Mouse (Mus musculus) left cerebral cortex, adult 9 months (tissue): Measurements from ENCODE around the gene Dzip1l.

Experiments used
- DNase-seq, 2 experiments: peaks; one replicate each; pipeline ENCODE4 v3.0.0; 2022; ENCODE audit warnings: low spot score in 2 of 2

The Dzip1l gene

GRCm38 (mm10) chr9:99660756-99661155, 31.5 kb downstream of the Dzip1l start:
- no peak for DNase-seq

- no peak for DNase-seq
Measured at GRCm38 (mm10) chr9:99661606-99662166, 32.4 kb downstream of the Dzip1l start.

- DNase-seq, result peak in 1 of 2 experiments; percentile 74
Measured at GRCm38 (mm10) chr9:99662406-99662805, 33.1 kb downstream of the Dzip1l start.

GRCm38 (mm10) chr9:99662887-99663286, 33.6 kb downstream of the Dzip1l start:
- no peak for DNase-seq

- no peak for DNase-seq
Measured at GRCm38 (mm10) chr9:99667596-99667995, 38.3 kb downstream of the Dzip1l start.

GRCm38 (mm10) chr9:99671603-99672002, 42.3 kb downstream of the Dzip1l start:
- no peak for DNase-seq

GRCm38 (mm10) chr9:99675714-99676113, 46.4 kb downstream of the Dzip1l start:
- DNase-seq, result no peak

- peak in 1 of 2 experiments; percentile 64 for DNase-seq
Measured at GRCm38 (mm10) chr9:99681980-99682570, 52.8 kb downstream of the Dzip1l start.

GRCm38 (mm10) chr9:99685061-99685521, 55.8 kb downstream of the Dzip1l start:
- DNase-seq, result no peak

- DNase-seq, result no peak
Measured at GRCm38 (mm10) chr9:99685536-99686231, 56.4 kb downstream of the Dzip1l start.

GRCm38 (mm10) chr9:99689796-99690195, 60.5 kb downstream of the Dzip1l start:
- no peak for DNase-seq

- DNase-seq, result no peak
Measured at GRCm38 (mm10) chr9:99690386-99690785, 61.1 kb downstream of the Dzip1l start.

GRCm38 (mm10) chr9:99694961-99695360, 65.7 kb downstream of the Dzip1l start:
- DNase-seq, result no peak

GRCm38 (mm10) chr9:99699752-99700389, 70.6 kb downstream of the Dzip1l start:
- peak in 1 of 2 experiments; percentile 12 for DNase-seq

- no peak for DNase-seq
Measured at GRCm38 (mm10) chr9:99701187-99701586, 71.9 kb downstream of the Dzip1l start.

GRCm38 (mm10) chr9:99702215-99702614, 72.9 kb downstream of the Dzip1l start:
- DNase-seq, result no peak

GRCm38 (mm10) chr9:99703711-99704110, 74.4 kb downstream of the Dzip1l start:
- no peak for DNase-seq

GRCm38 (mm10) chr9:99706264-99706663, 77.0 kb downstream of the Dzip1l start:
- DNase-seq, result no peak

- no peak for DNase-seq
Measured at GRCm38 (mm10) chr9:99707425-99708126, 78.3 kb downstream of the Dzip1l start.

GRCm38 (mm10) chr9:99709588-99710248, 80.4 kb downstream of the Dzip1l start:
- DNase-seq, result no peak

GRCm38 (mm10) chr9:99710297-99710696, 81.0 kb downstream of the Dzip1l start:
- DNase-seq, result no peak
